Mouse (Mus musculus) spleen, postnatal 14 days (tissue): Measurements from ENCODE around the gene Adprh.

Experiments
- DNase-seq, 2 experiments: peaks; one replicate each; pipeline ENCODE4 v3.0.0; 2021 to 2022; ENCODE audit warnings: low spot score in 2 of 2

Adprh gene

DNA sequence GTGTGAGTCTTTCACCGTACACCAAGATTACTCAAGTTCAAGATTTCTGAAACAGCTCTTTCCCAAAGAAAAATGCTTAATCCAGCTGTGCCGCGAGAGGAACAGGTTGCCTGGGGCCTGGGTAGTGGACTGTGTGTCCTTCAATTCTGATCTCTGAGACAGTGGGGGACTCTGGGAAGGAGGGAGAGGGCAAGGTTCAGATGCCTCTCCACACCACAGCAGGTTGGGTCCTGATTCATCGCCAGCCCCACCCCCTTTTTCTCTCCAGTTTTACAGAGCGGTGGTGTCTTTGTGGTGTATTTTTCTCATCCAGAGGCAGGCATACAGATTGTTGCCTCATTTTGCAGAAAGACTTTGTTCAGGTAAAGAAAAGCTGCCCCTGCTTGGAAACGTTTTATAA is 54.2 kb downstream of the Adprh start:
- no peak for DNase-seq

DNA sequence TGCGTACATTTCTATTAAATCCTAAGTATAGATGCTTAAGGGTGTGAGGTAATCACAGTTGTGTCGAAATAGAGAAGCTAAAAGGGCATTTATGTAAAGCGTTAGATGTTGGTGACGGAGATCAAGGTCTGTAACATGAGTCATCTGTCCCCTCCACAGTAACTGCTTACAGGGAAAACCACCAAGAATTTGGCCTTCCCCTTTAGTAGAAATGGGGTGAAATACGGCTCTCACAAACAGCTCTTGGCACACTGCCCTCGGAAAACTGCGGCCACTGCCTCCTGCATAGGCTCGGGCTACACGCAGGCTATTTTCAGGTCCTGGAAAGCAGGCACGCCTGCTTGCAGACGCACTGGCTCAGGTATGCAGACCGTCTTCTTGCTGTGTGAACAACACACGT is 56.3 kb downstream of the Adprh start:
- DNase-seq, result no peak

DNA sequence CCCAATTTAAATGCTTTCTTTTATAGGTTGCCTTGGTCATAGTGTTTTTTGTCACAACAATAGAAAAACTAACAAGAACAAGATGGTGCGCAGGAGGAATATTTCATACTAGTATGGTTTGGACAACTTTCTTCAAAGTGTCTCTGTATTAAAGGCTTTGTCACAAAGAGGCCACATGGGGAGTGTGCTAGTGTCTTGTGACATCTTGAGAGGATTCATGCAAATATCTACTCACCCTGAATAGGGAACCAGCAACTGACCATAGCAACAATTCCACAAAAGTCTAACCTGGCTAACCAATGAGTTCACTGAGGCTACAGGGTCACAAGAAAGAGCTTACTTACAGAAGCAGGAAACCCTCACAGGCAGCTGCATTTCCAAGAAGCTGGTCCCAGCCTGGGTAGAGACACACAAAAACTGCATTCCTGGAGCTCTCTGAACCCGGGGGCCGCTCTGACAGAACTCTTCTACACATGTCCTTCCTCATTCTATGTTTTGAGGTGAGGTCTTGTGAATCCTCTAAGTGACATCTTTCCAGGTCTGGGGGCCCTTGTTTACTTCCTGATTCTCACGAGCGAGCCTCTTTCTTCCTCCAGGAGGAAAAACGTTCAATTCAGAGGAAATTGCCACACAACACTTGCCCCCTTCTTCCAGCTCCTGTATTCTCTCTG is 57.3 kb downstream of the Adprh start:
- no peak for DNase-seq

DNA sequence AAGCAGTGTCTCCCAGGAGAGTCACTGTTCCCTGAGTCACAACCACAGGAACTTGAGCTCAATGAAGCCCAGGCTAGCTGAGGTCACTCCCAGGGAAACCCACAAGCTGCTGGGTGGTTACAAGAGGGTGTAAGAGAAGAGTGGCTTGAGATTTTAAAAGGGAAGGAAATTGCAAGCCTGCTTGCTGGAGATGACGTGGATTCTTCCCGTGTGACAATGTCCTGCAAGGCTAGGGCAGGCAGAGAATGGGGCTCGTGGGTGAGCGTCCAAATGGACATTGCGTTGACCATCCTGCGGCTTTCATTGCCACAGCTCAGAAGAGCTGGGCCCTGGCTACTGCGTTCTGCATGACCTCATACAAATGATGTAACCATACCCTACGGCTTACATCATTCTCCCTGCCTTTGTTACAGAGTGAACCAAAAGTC is 58.3 kb downstream of the Adprh start:
- DNase-seq, result no peak
